Mouse (Mus musculus) MN1 (cell line): ENCODE data around the gene Agrp.
"Not testable (repeated sequence)": the region's sequence is repeated elsewhere in the genome, so short reads cannot be mapped to it uniquely, and the experiment has no call there.

Source experiments
- DNase-seq: peaks from one replicate; pipeline ENCODE4 v3.0.0-alpha.2; 2016; ENCODE audit warnings: low spot score

Agrp gene

GRCm38 (mm10) chr8:105622421-105622920 lies 14.7 kb downstream of the Agrp start:
- DNase-seq: peak; percentile 98

GRCm38 (mm10) chr8:105621841-105622240 lies 15.4 kb downstream of the Agrp start:
- DNase-seq: peak; percentile 51

- DNase-seq: no peak
Measured at GRCm38 (mm10) chr8:105620946-105621720, 16.1 kb downstream of the Agrp start.

DNA sequence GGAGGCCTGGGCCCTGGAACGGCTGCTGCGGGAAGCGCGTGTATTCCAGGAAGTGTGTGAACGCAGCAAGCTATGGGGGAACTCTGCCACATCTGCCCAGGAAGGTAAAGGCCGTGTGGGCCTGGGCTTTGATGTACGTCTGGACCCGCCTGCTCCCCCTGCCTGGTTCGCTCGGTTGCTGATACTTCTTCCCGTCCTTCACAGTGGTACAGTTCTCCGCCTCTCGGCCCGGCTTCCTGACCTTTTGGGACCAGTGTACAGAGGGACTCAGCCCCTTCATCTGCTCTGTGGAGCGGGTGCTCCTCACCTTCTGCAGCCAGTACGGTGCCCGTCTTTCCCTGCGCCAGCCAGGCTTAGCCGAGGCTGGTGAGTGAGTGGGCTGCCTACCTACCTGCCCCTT lies 17.0 kb downstream of the Agrp start:
- DNase-seq: no peak

DNA sequence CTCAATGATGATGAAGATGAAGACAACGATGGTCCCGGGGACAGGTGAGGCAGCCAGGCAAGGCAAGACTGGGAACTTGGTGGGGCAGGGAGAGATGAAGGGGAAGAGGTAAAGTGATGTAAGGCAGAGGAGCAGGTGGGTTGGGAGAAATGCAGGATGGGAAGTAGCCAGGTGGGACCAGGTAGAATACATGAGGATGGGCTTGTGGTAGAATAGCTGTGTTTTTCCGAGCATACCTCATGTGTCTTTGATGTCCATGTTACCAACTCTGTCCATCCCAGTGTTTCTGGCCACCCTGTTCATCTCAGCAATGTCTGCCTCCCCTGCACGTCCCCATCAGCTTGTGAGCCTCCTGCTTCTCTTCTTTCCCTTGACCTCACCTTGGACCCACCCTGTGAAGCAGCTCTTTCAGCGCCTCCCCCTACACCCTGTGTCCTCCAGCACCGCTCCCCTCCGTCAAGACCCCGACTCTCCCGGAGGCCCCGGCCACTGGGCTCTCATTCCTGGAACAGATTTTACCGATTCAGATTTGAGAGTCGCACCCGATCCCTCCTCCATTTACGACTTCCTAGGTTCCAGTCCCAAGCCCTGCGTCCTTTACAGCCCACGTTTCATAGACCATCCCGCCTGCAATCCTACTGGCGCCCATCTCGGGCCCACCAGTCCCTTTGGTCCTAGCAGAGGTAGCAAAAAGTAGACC lies 18.2 kb downstream of the Agrp start:
- no peak for DNase-seq

- no peak for DNase-seq
Measured at GRCm38 (mm10) chr8:105618279-105618634, 18.9 kb downstream of the Agrp start.

- no peak for DNase-seq
Measured at GRCm38 (mm10) chr8:105617451-105618278, 19.5 kb downstream of the Agrp start.

DNA sequence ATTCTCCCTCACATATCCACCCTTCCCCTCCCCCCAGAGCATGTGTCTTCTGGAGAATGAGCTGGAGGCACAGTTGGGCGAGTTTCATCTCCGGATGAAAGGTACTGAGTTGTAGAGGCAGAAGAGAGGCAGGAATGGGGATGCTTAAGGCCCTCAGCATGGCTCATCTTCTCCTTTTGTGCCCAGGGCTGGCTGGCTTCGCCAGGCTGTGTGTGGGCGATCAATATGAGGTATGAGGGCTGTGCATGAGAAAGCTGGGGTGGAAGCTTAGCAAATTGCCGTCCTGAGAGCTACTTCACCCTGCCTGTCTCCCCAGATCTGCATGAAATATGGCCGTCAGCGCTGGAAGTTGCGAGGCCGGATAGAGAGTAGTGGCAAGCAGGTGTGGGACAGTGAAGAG lies 21.3 kb downstream of the Agrp start:
- DNase-seq: no peak

GRCm38 (mm10) chr8:105613830-105614511 lies 23.2 kb downstream of the Agrp start:
- DNase-seq: no peak

DNA sequence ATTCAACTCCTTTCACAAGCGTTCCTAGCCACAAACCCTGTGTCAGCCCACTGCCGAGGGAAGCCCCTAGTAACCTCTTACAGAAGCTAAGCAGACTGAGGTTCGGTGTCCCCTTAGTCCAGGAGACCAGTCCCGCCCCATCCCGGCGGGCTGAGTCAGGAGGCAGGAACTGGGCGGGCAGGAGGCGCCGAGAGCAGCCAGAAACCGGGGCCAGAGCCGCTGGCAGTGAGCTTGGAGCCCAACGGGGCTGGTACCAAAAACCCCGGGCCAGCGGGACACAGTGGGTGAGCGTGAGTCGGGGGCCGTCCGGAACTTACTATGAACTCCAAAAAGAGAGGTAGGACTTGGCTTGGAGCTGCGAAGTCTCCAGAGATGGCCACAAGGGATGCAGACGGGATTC lies 24.2 kb downstream of the Agrp start:
- no peak for DNase-seq

DNA sequence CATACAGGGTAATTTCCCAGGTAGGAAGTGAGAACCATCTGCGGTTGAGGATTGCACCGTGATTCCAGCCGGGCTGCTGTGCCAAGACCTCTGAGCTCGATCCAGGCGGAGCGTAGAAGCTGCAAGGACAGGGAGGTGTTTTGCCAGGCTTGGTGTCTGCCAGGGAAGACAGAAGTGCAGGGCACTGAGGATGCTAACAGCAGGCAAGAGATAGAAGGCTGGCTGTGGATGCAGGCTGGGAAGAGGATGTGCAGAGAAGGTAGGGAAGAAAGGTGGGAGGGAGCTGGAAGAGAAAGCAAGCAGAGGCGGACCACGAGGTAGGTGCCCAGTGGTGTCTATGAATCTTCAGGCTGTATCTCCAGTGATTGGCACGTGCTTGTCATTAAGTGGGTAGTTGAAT lies 25.4 kb downstream of the Agrp start:
- no peak for DNase-seq

- DNase-seq: no peak
Measured at GRCm38 (mm10) chr8:105609771-105610170, 27.4 kb downstream of the Agrp start.

GRCm38 (mm10) chr8:105609355-105609754 lies 27.8 kb downstream of the Agrp start:
- DNase-seq: no peak

GRCm38 (mm10) chr8:105607684-105608083 lies 29.5 kb downstream of the Agrp start:
- peak; percentile 65 for DNase-seq

GRCm38 (mm10) chr8:105607062-105607461 lies 30.1 kb downstream of the Agrp start:
- DNase-seq: no peak

DNA sequence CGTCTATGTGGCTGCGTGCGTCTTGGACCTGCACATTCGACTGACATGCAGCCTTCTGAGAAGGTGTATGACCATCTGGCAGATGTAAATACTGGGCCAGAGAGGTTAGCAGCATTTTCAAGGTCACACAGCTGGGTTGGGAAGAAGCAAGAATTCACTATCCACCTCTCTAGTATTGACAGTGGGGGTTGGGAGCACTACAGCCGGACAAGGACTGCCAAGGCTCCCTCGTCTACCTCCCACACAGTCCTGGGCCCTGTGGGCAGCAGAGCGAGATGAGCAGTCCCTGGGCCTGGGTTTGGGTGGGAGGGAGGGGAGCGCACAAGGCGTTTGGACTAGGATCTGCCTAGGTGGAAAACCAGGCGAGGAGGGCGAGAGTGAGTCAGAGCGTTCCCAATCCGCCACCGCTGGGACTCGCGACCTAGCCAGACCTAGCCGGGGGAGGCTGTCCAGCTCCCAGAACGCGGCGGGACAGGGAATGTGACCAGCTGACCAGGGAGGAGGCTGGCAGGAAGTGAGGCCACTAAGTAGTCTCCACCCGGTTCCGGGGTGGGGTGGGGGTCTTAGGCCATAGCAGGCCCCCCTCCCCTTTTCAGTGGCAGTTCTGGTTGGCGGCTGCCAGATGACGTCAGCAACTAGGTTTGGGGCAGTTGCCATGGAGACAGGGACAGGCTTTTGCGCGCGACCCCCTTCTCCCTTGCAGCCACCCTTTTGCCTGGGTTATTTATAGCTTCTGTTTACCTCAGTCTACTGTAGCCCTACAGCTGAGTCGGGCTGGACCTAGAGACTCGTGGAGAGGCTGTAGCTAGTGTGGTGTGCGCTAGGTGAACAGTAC lies 30.8 kb downstream of the Agrp start:
- peak; percentile 90 for DNase-seq

- peak; percentile 60 for DNase-seq
Measured at GRCm38 (mm10) chr8:105605491-105606188, 31.6 kb downstream of the Agrp start.

DNA sequence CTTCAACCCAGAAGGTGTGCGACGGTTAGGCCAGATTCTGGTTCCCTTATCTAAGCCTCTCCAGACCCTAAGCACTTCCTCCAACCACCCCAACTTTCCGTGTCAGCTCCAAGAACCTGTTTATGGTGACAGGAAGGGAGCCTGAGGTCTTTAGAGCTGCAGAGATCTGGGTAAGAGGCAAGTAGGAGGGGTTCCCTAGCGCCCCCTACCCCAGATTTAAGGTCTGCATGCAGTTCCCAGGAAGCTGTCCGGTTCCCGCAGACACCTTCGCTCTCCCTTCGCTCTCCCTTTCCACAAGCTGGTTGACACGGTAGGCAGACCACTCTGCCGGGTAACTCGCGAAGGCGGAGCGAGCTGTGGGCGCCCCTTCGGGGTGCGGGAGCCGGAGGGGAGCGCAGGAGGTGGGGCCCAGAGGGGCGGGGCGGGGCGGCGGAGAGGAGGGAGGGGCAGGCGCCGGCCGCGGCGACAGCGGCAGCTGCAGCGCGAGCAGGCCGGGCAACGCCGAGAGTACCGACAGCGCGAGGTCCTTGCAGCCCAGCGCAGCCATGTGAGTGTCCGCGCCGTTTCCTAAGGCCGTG lies 32.3 kb downstream of the Agrp start, which contains the start of gene Ripor1:
Ripor1 (plus strand) TSS at position 452 of the 578 bp plus-strand sequence.
- peak; percentile 84 for DNase-seq

GRCm38 (mm10) chr8:105602540-105602939 lies 34.7 kb downstream of the Agrp start:
- DNase-seq: not testable (repeated sequence)

- DNase-seq: peak; percentile 54
Measured at GRCm38 (mm10) chr8:105601301-105601700, 35.9 kb downstream of the Agrp start.
